Mouse (Mus musculus) neural tube, embryonic 10.5 days (tissue): Measurements from ENCODE around the gene Bicc1.
A peak's percentile ranks its signal among the peaks of the same experiment; 100 is the strongest.
"Not testable (repeated sequence)": the region's sequence is repeated elsewhere in the genome, so short reads cannot be mapped to it uniquely, and the experiment has no call there.

Experiments used
- DNase-seq: peaks from one replicate; pipeline ENCODE4 v3.0.0-alpha.2; 2017; ENCODE audit warnings: low spot score; ENCODE audit errors: extremely low spot score

Bicc1 gene

GRCm38 (mm10) chr10:70998136-70998535 lies 161.4 kb downstream of the Bicc1 start:
- no peak for DNase-seq

DNA sequence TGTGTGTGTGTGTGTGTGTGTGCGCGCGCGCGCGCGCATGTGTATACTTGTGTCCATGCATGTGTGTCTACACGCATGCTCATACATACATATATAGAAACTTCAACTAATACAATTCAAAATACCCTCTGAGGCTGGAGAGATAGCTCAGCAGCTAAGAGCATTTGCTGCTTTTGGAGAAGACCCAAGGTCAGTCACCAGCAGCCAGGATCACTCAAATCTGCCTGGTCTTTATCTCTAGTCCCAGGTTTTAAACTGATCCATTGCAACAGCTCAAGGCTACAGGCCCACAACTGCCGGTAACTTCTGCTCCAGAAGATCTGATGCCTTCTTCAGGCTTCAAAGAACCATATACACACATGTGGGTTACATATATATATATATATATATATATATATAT lies 163.4 kb downstream of the Bicc1 start:
- no peak for DNase-seq

- DNase-seq = no peak
Measured at GRCm38 (mm10) chr10:70994135-70994497, 165.4 kb downstream of the Bicc1 start.

GRCm38 (mm10) chr10:70993497-70994134 lies 165.9 kb downstream of the Bicc1 start:
- no peak for DNase-seq

- no peak for DNase-seq
Measured at GRCm38 (mm10) chr10:70987396-70987795, 172.1 kb downstream of the Bicc1 start.

GRCm38 (mm10) chr10:70983036-70983670 lies 176.3 kb downstream of the Bicc1 start:
- no peak for DNase-seq

DNA sequence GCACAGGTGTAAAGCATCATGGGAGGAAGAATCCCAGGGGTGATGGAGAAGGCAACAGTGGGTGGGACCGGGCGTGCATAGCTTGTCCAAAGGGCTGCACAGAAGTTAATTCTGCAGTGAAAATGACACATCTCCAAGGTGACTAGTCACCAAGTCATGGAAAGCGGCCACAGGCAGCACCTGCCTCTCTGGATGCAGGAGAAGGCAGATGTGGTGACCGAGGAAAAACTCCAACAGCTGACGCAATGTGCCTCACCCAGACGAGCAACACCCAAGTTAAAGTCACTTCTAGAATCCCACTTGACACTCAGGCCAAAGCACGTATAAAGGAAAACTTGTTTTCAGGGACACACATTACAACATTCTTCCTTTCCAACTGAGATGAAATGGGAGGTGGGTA lies 177.3 kb downstream of the Bicc1 start:
- no peak for DNase-seq

GRCm38 (mm10) chr10:70979657-70980056 lies 179.8 kb downstream of the Bicc1 start:
- no peak for DNase-seq

- DNase-seq = no peak
Measured at GRCm38 (mm10) chr10:70977141-70977540, 182.4 kb downstream of the Bicc1 start.

- DNase-seq = no peak
Measured at GRCm38 (mm10) chr10:70976633-70977032, 182.9 kb downstream of the Bicc1 start.

GRCm38 (mm10) chr10:70971156-70971555 lies 188.3 kb downstream of the Bicc1 start:
- DNase-seq = no peak

DNA sequence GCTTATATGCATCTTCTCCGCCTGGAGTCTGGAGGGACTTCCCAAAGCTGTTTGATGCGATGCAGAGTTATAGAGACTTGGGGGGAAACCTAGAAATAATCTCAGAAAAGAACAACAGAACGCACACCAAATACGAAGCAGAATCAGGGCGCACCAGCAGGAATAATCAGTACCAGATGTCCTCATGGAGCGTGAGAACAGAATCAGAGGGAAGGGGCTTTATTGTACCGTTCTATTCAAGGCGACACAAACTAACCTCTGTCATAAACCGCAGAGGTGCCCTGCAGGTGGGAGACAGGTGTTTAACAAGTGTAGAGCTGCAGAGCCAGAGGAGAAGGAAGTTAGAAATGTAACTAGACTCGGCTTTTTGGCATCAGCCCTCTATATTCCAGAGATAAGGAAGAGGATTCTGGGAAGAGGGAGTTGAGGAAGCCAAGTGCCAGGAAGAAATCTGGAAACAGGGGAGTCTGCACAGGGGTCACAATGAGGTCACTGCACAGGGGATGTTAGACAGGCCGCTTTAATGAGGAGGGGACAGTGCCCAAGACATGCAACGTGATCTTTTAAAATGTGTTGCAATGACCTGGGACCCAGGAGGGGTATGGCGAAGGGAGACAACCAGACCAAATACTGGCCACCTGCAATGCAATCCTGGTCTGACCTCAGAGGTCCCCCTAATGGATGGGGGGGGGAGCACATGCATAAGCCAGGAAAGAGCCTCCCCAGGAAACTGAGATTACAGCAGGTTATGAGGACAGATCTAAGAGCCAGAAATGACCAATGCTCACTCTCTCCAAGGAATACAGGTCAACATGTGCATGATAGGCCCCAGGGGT lies 190.4 kb downstream of the Bicc1 start:
- DNase-seq = peak; percentile 18

DNA sequence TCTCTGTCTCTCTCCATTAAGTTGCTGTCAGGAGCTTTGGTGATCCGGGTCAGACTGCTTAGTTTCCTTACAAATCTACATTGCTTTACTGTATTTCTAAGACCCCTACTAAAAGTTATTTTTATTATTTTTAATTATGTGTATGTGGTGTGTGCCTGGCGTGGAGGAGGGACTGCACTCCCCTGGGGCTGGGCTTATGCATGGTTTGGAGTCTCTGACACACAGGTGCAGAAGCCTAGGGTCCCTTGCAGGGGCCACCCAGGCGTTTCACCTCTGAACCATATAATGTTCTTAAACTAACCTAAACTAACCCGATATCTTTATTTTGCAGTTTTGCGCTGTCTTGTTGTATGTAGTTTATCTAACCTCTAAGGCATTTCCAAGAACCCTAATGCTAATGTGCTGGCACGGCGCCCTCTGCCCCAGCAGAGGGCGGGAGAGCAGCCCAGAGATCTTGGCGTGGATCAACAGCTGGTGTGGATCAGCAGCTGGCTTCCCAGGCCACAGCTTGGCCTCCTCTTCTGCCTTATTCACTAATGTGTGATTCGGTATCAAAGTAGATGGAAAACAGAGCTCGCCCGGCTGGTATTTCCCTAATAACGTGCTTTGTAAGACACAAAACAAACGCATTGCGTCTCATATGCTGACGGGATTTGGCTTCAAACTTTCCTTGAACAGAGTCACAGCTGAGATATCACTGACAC lies 192.7 kb downstream of the Bicc1 start:
- no peak for DNase-seq

DNA sequence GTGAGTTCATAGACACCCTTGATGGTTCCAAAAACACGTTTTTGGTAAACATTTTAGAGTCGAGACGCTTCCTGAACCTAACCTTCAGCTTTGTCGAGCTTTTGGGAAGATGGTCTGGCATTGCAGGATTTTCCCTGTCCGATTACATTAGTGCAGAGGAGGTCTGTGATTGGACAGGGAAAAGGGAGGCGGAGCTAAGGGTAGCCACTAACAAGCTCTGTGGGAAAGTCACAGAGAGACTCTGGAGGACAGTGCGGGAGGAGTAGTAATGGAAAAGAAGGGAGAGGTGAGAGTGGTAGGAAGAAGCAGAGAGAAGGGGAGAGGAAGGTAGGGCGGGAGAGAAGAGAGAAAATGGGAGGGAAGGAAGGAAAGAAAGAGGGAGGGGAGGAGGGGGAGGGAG lies 194.8 kb downstream of the Bicc1 start:
- DNase-seq = no peak

GRCm38 (mm10) chr10:70963599-70964193 lies 195.8 kb downstream of the Bicc1 start:
- DNase-seq = peak; percentile 24

- no peak for DNase-seq
Measured at GRCm38 (mm10) chr10:70961641-70962040, 197.9 kb downstream of the Bicc1 start.

GRCm38 (mm10) chr10:70960396-70960795 lies 199.1 kb downstream of the Bicc1 start:
- not testable (repeated sequence) for DNase-seq

DNA sequence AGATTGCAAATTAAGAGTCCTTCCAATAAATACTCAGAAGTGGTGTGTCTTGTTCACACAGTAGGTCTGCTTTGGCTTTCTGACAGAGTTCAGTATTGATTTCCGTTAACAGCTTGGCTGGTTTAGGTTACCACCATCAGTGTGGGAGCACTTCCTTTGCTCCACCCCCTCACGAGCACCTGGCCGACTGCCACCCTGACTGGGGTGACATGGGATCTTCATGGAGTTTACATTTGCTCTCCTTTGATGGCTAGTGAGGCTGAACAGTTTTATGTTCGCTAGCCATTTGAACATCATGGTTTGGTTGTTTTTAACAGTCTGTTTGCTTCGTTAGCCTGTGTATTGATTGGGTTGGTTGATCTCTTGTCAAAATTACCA lies 206.7 kb downstream of the Bicc1 start:
- no peak for DNase-seq

- DNase-seq = no peak
Measured at GRCm38 (mm10) chr10:70952056-70952769, 207.3 kb downstream of the Bicc1 start.

DNA sequence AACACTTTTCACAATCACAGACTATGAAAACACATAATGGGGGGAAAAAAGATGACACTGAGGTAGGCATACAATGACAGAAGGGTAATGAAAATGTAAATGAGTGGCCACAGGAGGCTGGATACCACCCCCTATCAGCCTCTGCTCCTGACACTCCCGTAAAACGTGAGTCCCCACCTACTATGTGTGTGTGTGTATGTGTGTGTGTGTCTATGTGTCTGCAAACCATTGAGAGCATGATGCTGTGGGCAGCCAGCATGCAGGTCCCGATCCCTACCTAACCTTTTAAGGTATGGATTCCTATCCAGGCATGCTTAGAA lies 209.4 kb downstream of the Bicc1 start:
- DNase-seq = peak; percentile 22
